Mouse (Mus musculus): ENCODE measurements around the gene Oaf. TPM values are rescaled to one million over a fixed set of nuclear protein-coding genes. Genes with fewer than 3 reads are reported as not detected.

The Oaf gene
- total RNA-seq, 2 experiments from 2014 or later = 18.2 to 24.4 TPM

DNA sequence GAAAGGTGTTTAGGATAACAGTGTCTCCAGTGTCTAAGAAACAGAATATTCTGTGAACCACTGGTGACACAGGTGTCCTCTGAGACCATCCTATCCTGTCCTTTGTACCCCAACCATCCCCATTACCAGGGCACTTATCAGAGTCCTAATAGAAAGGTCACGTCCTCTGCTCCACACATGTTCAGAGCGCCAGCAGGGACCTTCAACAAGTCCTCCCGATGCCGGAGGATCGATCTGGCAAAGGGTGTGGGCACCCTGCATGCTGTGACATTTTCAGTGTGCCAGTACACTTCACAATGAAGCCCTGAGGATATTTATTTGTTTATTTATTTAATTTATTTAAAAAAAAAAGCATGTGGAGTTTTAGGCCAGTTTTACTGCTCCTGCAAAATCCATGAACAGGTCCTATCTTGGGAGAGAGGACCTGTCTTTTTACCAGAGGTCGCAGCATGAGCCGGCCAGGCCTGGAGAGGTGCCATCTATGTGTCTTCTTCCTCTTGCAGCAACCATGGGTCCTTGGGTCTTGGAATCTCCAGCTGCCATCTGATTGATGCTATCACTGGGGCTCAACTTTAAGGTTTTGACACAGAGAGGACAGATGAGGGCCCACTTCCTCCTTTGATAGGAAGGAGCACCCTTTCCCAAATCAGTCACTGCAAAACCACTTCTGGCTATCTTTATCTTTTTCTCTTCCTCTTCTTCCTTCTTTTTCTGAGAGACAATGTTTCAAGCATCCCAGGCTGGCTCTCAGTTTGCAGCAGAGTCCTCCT is 6.3 kb upstream of the Oaf start:
- DNase-seq (ENCODE audit: low spot score in 2 of 2) = no peak

DNA sequence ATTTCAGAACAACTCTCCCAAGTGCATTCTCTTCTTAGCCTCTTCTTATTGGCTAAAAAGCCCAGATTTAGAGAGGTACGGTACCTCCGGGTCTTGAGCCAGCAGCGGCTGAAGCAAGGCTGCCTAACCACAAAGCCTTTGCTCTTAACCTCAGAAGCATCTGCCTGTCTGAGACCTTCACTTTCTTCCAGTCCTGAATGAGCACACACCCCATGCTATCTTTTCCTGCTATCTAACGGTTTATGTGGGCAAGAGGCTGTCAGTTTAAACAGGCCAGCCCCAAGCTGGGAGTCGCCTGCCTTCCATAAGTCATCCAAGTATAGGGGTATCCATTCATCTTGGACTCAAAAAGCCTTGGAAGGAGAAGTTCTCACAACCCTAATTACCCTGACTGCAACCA is 2.7 kb upstream of the Oaf start:
- no peak for DNase-seq (ENCODE audit: low spot score in 2 of 2)

DNA sequence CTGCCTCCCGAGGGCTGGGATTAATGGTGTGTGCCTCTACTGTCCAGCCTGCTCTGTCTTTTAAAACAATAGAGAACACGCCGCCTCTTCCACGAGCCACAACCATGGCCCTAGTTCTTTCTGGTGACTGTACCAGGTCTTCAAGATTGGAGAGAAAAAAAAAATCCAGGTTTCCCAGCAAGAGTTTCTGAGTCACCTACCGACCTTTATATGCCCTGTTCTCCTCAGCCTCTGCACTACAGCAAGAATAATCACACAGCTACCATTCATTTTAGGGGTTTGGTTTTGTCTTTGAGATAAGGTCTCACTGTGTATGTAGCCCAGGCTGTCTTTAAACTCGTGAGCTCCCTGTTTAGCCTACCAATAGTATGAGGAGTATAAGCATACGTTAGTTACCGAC is 2.3 kb upstream of the Oaf start:
- DNase-seq (ENCODE audit: low spot score in 2 of 2) = no peak

DNA sequence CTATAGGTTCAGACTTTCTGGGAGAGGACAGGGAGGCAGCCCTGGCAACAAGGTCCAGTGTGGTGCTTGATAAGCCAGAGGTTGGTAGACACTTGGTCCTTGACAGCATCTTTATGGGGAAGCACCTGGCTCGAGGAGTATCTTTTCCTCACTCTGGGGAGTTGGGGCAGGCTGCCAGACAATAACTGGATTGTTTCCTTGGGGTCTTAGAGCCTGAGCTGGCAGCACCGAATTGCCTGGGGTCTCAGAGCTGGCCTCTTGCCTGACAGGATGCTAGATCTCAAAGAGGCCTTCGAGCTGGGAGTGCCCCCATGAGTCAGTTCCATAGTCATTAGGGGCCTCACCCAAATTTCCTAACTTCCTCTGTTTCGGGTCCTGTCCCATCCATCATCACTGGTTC is 1.6 kb upstream of the Oaf start:
- no peak for DNase-seq (ENCODE audit: low spot score in 2 of 2)

DNA sequence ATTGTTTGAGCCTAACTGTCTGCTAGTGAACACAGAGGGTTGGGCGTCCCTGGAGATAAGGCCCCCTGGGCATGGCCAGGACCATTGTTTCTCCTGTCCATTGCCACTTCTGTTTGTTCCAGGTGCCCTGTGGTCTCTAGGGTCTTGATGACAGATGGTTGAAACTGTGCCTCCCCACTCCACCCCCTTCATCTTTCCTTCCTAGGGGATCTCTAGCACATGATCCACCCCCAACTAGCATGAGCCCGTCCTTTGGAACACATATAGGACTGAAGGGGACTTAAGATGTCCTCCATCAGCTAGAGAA is 836 bp upstream of the Oaf start:
- no peak for DNase-seq (ENCODE audit: low spot score in 2 of 2)

DNA sequence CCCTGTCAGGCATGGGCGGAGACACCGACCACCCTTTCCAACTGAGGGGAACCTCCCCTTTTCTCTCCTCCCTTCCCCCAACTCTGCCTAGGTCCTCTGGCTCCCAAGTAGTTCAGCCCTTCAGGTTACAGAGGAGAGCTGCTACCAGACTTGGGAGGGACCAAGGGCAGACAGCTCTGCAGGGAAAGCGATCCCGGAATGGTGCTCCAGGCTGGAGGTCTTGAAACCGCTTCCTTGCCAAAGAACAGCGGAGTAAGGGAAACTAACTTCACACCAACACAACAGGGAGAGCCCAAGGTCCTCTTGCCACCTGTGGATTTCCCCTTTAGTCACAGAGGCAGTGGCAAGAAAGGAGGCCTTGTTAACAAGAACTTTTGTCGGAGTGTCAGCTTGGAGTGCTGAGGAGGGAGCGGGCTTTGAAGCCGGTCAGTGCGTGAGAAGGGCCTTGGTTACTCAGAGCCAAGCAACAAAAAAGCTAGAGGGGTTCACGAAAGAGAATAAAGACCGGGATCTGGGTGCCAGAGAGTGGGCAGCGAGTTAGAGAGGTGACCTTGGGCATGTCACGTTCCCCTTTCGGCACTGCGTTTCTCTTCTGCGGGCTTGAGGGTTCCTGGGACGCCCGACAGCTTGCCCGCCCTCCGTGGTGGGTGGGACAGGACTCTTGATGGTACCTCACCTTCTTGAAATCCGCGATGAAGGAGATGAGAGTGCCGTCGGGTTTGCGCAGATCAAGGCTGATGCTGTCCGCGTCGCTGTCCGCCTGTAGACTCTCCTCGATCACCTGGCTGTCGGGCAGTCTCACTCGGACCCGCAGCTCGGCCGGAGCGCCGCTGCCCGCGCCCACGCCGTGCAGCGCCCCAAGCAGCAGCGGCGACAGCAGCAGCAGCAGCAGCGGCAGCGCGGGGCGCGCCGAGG is 823 bp downstream of the Oaf start:
- DNase-seq (ENCODE audit: low spot score in 2 of 2) = no peak

DNA sequence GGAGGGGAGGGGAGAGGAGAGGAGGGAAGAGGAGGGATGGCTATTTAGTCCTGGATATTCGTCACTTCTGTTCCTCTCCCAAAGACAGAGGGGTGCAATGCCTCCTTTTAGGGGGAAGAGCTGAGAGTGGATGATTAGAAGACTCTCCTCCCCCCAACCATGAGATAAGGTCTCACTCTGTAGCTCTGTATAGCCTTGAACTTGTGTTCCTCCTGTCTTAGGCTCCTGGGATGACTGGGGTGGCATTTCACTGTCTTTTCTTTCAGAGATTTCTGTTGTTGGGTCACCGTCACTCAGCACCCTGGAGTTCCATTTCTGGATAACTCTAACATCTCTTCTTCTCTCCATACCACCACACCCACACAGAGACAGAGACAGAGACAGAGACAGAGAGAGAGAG is 1.5 kb downstream of the Oaf start:
- no peak for DNase-seq (ENCODE audit: low spot score in 2 of 2)

- DNase-seq (ENCODE audit: low spot score in 2 of 2) = no peak
These were observed 2.5 kb downstream of the Oaf start for GRCm38 (mm10) chr9:43237111-43237775.

DNA sequence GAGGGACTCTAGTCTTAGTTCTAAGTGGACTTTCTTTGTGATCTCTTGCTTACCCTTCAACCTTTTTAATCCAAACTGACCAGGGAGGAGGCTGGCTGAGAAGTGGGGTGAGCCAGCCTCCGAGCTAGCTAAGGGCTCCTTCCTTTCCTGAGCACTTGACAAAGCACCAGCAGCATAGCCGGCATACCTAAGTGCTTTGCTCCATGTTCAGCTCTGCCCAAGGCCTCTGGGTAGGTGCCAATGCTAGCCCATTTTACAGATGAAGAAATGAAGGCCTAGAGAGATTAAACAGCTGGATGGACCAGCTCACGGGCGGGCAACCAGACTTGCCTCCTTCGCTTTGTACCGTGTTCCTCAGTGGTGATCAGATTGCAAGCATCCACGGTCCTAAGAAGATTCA is 3.1 kb downstream of the Oaf start:
- no peak for DNase-seq (ENCODE audit: low spot score in 2 of 2)

DNA sequence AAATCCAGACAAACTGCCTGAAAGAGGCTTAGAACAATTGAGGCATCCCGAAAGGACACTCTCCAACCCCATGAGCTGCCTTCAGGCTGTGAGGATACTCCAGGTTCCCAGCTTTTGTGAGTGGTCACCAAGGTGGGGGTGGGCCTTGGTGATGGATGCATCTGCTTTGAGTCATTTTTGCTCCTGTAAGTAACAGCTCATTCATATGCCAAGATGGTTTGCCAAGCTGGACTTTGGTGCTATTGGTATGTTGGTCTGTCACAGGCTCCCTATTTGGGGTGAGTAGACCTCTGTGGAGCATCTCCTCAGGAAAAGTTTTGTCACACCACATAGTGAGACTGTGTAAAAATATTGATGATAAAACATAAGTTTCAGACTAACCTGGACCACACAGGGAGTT is 3.6 kb downstream of the Oaf start:
- no peak for DNase-seq (ENCODE audit: low spot score in 2 of 2)

GRCm38 (mm10) chr9:43235336-43235735 is 4.4 kb downstream of the Oaf start:
- DNase-seq (ENCODE audit: low spot score in 2 of 2) = no peak

GRCm38 (mm10) chr9:43234496-43234895 is 5.2 kb downstream of the Oaf start:
- no peak for DNase-seq (ENCODE audit: low spot score in 2 of 2)

DNA sequence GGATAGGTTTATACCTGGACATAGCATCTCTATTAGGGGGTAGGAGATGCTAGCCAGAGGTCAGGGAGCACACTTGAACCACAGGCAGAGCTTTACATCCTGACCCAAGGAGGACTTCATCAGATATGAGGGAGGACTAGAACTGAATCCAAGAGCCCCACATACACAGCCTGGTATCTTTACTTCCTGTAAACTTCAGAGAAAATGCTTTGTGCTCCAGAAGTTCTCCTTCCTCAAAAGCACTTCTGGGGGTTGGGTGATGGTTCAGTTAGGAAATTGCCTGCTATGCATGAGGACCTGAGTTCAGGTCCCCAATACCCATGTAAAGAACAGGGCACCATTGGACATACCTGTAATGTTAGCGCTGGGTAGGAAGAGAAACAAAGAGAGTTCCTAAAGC is 6.2 kb downstream of the Oaf start:
- DNase-seq (ENCODE audit: low spot score in 2 of 2) = no peak

DNA sequence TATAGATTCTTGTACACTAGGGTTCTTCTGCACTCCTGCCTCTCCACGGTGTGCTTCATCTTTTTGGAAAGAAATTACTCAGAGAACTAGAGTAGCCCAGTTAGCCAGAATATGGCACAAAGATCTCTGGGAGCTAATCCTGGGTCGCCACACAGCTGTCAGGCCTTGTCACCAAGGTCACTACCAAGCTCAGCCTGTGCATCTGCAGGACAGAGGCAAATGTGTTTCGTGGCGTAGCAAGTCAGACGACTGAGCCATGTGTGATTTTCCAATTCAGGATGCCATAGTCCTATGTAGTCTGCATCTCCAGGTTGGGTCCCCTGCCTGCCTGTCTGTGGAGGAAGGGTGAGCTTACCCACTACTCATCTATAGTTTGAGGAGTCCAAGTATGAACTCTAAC is 6.7 kb downstream of the Oaf start:
- no peak for DNase-seq (ENCODE audit: low spot score in 2 of 2)

DNA sequence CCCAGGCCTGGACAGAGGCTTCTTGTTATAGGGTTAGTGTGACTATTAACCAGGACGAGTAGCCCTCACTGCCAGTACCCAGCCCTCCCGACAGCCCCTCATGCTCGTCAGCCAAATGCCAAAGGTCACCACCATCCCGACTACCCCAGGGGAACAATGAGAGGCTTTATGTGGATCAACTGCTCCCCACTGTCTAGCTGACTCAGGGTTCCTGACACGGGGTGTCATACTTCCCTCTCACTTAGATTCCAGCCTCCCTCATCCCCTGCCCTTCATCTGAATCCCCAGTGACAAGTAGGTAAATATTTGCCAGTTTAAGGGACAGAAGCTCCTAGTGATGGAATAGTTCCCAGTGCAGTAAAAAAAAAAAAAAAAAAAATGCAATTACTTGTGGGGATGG is 7.4 kb downstream of the Oaf start:
- DNase-seq (ENCODE audit: low spot score in 2 of 2) = no peak

GRCm38 (mm10) chr9:43231805-43232204 is 7.9 kb downstream of the Oaf start:
- no peak for DNase-seq (ENCODE audit: low spot score in 2 of 2)

- DNase-seq (ENCODE audit: low spot score in 2 of 2) = no peak
These were observed 8.8 kb downstream of the Oaf start for GRCm38 (mm10) chr9:43230886-43231285.

- DNase-seq (ENCODE audit: low spot score in 2 of 2) = no peak
These were observed 9.7 kb downstream of the Oaf start for GRCm38 (mm10) chr9:43229962-43230361.

DNA sequence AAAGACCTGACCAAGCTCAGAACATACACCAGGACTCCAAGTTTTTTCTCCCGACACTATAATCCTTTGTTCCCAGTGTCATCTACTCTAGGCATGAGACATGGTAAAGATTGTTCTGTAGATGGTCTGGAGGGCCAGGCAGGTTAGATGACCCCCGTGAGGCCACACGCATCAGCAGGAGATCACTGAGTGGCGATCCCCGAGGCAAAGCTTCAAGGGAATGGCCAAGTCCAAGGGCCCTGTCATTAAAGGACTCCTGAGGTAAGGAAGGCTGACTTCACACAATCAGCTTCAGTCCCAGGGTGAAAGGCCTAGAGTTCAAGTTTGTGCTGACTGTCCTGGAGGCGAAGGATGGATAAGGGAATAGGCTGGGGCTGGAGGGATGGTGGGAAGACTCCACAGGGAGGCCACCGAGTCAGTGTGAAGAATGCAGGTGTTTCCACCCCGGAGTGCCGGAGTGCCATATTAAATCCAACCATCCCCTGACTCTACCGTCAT is 10.3 kb downstream of the Oaf start:
- no peak for DNase-seq (ENCODE audit: low spot score in 2 of 2)

DNA sequence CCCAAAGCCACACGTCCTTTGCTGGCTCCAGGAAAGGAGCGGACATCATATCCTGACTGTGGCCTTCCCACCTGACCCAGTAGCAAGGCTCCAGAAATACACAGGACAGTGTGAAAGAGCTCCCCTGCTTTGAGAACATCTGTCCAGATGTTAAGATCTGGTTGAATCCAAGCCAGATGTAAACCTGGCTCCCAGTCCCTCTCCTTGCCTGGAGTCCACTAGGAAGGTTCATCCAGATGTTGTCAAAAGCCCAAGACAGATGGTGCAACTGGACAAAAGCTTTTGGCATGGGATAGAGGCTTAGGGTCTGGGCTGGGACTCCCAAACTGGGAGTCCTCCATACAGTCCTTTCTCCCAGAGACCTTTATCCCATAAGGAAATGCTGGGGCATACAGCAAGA is 11.0 kb downstream of the Oaf start:
- DNase-seq (ENCODE audit: low spot score in 2 of 2) = no peak

DNA sequence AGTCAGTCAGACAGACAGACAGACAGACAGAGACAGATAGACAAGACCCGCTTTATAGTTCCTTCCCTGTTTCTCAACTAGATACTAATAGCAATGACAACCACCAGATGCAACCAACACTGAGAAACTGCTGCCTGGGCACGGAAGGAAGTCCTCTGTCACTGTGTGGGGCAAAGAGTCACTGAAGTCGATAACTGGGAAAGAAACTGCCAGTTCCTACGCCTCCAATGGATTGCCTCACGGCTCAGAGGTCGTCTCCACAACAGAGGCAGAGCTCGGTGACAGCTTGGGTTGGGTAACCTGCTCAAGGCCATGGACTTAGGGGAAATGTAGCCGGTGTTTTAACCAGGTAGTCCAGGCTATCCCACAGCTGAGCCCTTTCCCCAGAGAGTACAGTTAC is 12.1 kb downstream of the Oaf start:
- no peak for DNase-seq (ENCODE audit: low spot score in 2 of 2)

DNA sequence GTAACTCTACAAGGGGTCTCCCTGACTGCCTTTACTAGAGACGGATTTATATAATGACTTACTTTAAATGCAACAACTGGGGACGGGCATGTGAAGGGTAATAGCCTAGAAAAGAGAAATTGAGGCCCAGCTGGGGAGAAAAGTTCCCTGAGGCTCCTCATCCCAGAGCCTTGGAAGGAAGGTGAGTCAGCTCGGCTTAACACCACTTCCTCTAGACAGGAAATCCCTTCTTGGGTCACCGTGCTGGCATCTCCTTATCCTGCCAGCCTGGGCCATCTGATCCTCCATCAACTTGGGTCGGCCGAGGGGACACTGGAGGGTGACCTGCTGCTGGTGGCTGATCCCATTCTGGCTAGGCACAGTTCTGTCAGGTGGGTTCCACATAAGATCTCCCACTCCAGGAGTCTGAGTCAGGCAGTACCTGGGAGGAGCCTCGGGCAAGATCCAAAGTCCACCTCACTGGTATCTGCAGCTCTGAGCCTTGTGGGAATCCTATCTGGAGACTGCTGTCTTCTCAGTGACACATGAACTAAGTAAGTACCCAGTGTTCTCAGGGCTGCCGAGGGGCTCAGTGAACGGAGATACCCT is 13.0 kb downstream of the Oaf start:
- DNase-seq (ENCODE audit: low spot score in 2 of 2) = no peak

Data from layer of hippocampus, postnatal 14 days (tissue).